ENCODE assay signal across 8 mouse cellular contexts in the genomic region with DNA sequence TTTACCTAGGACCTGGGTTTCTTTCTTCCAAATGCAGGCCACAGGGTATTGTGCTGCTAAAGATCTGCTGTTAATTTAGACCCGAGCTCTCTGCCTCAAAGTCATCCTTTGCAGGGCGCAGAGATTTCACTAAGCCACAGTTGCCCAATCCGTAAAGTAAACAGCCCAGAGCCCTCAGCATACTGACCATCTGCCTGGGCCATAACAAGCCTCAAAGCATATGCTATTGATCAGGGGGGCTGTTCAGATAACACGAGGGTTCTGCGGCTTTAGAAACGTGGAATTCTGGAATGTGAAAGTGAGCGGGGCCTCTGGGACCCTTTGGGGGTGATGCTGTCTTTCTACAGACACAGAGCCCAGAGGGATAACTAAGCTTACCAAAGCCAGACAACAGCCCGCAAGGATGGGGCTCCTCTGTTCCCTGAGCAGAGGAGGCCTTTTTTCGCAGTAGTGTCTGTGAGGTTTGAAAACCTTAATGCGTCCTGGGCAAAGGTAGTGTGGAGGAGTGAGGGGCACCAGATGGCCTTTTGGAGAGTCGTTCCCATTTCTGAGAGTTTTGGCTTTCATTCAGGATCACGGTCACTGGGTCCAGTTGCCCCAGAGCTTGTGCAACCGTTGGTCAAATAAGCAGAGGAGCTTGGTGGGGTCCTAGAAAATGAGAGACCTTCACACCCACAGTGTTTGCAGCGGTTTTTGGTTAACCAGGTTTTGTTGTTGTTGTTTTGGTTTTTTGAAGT.
DNase-seq lines count a peak whose midpoint lies in the region; ATAC-seq and TF ChIP-seq lines count a peak whose summit lies in the region.

No protein-coding gene starts in this region.

- H3K27ac ChIP-seq in forebrain, postnatal 0 days (ENCODE audit: low read depth, low read length) = 0 out of 2 replicates have a peak overlapping the region, but pooled peaks have one; percentile 40
- H3K27ac ChIP-seq in lung, postnatal 0 days (ENCODE audit: low read length) = peak overlapping the region; percentile 48

- peak; percentile 37 for DNase-seq in cerebellum, adult 11-12 months
- no peak for DNase-seq in cerebellum, adult 11 months
- DNase-seq in brain, embryonic 18.5 days (ENCODE audit: low read depth, low spot score) = peak; percentile 10
- DNase-seq in forebrain, postnatal 0 days = peak; percentile 55
- DNase-seq in lung, postnatal 0 days (ENCODE audit: low spot score) = peak; percentile 49
- no peak for DNase-seq in frontal cortex, postnatal 25 days (ENCODE audit: low spot score in 2 of 2)
- no peak for DNase-seq in ovary, postnatal 14 days (ENCODE audit: low spot score)

- H3K9me3 ChIP-seq in forebrain, postnatal 0 days (ENCODE audit: low read length) = no peaks in the 10 kb centered on the region
- no peaks in the 10 kb centered on the region for H3K9me3 ChIP-seq in lung, postnatal 0 days (ENCODE audit: low read length)

- peaks cover 18% of the 10 kb centered on the region; the same call in 1 of the 2 replicates for H3K4me1 ChIP-seq in forebrain, postnatal 0 days (ENCODE audit: insufficient read depth)
- H3K4me1 ChIP-seq in lung, postnatal 0 days (ENCODE audit: insufficient read depth, low read depth, low read length) = peaks cover 6% of the 10 kb centered on the region; the same call in 1 of the 2 replicates

- no peak for TF ChIP-seq CTCF in forebrain, postnatal 0 days (IDR thresholded peaks at IDR 0.05; ENCODE audit: low read depth)
- TF ChIP-seq CTCF in lung, postnatal 0 days (IDR thresholded peaks at IDR 0.05) = no peak

- 13% methylated on average over 14 of the region's 14 CpGs for WGBS in forebrain, postnatal 0 days
- 32% methylated on average over 14 of the region's 14 CpGs for WGBS in lung, postnatal 0 days

- peak; percentile 18; the same call in 1 of the 2 replicates for ATAC-seq in forebrain, postnatal 0 days
- no peak for ATAC-seq in lung, postnatal 0 days
- ATAC-seq in megakaryocyte, adult 5-6 weeks (ENCODE audit: poor library complexity, severe bottlenecking) = no peak

- no peak for TF ChIP-seq EP300 in lung, postnatal 0 days (IDR thresholded peaks at IDR 0.05)

- no peaks in the 10 kb centered on the region for H3K36me3 ChIP-seq in forebrain, postnatal 0 days (ENCODE audit: insufficient read depth)
- H3K36me3 ChIP-seq in lung, postnatal 0 days (ENCODE audit: insufficient read depth, low read length) = no peaks in the 10 kb centered on the region

- H3K4me2 ChIP-seq in forebrain, postnatal 0 days (ENCODE audit: low read depth) = peak overlapping the region; percentile 88
- H3K4me2 ChIP-seq in lung, postnatal 0 days (replicated peaks; ENCODE audit: low read depth, low read length) = peak overlapping the region; percentile 48

- peak overlapping the region; percentile 63 for H3K4me3 ChIP-seq in forebrain, postnatal 0 days (ENCODE audit: low read depth, low read length)
- peak overlapping the region; percentile 34 for H3K4me3 ChIP-seq in lung, postnatal 0 days (ENCODE audit: low read depth, low read length)

- H3K9ac ChIP-seq in forebrain, postnatal 0 days = peak overlapping the region; percentile 70
- H3K9ac ChIP-seq in lung, postnatal 0 days (replicated peaks; ENCODE audit: low read depth) = peak overlapping the region; percentile 27

- no peaks in the 10 kb centered on the region for H3K27me3 ChIP-seq in forebrain, postnatal 0 days (ENCODE audit: insufficient read depth, low read length)
- no peaks in the 10 kb centered on the region for H3K27me3 ChIP-seq in lung, postnatal 0 days (replicated peaks; ENCODE audit: insufficient read depth, low read length)

Comparison
In these comparisons a context has a peak if more than half of its experiments do, and no peak if none do; other contexts are left out.
1. DNase-seq: peak in cerebellum, adult 11-12 months (single experiment), brain, embryonic 18.5 days (single experiment), forebrain, postnatal 0 days (single experiment) and lung, postnatal 0 days (single experiment); none in cerebellum, adult 11 months (single experiment), frontal cortex, postnatal 25 days (0 of 2) and ovary, postnatal 14 days (single experiment).